Mouse (Mus musculus): ENCODE measurements around the gene Ndfip2. TPM values are rescaled to one million over a fixed set of nuclear protein-coding genes. Genes with fewer than 3 reads are reported as not detected.

Ndfip2 gene
- polyA plus RNA-seq, 1 experiment from 2014 or later: 65.5 TPM

DNA sequence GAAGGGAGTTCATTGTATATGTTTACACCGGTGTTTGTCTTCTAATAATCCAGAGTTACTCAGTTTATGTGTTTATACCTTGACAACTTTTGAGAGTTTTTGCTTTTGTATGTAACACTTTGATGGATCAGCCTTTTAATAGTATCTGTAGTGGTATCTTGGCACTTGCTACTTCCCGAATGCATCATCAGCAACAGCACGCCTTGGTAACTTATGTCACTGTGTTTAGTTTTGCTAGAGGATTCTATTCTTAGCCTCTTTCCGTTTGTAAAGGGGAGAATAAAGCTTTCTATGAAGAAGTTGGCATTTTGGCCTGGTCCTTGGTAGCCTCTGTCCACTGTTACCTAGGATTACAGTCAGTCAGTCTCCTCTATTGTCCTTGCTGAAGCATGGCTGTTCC is 14.2 kb downstream of the Ndfip2 start:
- Histone ChIP-seq H3K4me3 (replicated peaks; ENCODE audit: low read length) (no peak overlapping the region), H3K27me3 (ENCODE audit: control insufficient read depth, insufficient read depth, low read length) (no peaks in the 10 kb centered on the region), H3K27ac (ENCODE audit: low read length) (no peak overlapping the region), H3K4me1 (ENCODE audit: control insufficient read depth, insufficient read depth, low read length) (peaks cover 8% of the 10 kb centered on the region; the same call in 1 of the 2 replicates), H3K36me3 (ENCODE audit: control insufficient read depth, insufficient read depth, low read length) (no peaks in the 10 kb centered on the region), H3K9ac (ENCODE audit: low read length) (no peak overlapping the region), H3K9me3 (replicated peaks; ENCODE audit: control insufficient read depth, low read length) (no peaks in the 10 kb centered on the region), H3K4me2 (ENCODE audit: low read depth, low read length) (no peak overlapping the region)
- WGBS: 74% methylated on average over 4 of the region's 4 CpGs
- ATAC-seq (ENCODE audit: insufficient read depth, low FRiP score): no peak

DNA sequence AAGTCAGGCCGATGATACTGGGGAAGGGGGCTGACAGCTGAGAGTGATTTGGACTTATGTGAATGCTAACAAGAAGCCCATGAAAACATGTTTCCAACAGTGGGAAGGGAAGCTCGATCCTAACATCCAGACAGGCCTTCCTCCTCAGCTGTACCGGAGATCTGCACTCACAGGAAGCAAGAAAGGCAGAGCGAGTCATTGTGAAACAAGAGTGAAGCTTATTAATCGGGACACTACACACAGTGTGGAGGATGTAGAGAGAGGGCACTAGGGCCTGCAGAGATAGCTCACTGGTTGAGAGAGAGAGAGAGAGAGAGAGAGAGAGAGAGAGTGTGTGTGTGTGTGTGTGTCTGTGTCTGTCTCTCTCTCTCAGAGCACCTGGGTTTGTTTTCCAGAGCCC is 16.8 kb downstream of the Ndfip2 start:
- Histone ChIP-seq H3K4me1 (ENCODE audit: control insufficient read depth, insufficient read depth, low read length) (peaks cover 8% of the 10 kb centered on the region; the same call in 1 of the 2 replicates), H3K9me3 (replicated peaks; ENCODE audit: control insufficient read depth, low read length) (no peaks in the 10 kb centered on the region), H3K4me2 (ENCODE audit: low read depth, low read length) (no peak overlapping the region), H3K9ac (ENCODE audit: low read length) (no peak overlapping the region), H3K4me3 (replicated peaks; ENCODE audit: low read length) (no peak overlapping the region), H3K36me3 (ENCODE audit: control insufficient read depth, insufficient read depth, low read length) (no peaks in the 10 kb centered on the region), H3K27me3 (ENCODE audit: control insufficient read depth, insufficient read depth, low read length) (no peaks in the 10 kb centered on the region), H3K27ac (ENCODE audit: low read length) (no peak overlapping the region)
- 55% methylated on average over 5 of the region's 5 CpGs for WGBS
- ATAC-seq (ENCODE audit: insufficient read depth, low FRiP score): no peak

DNA sequence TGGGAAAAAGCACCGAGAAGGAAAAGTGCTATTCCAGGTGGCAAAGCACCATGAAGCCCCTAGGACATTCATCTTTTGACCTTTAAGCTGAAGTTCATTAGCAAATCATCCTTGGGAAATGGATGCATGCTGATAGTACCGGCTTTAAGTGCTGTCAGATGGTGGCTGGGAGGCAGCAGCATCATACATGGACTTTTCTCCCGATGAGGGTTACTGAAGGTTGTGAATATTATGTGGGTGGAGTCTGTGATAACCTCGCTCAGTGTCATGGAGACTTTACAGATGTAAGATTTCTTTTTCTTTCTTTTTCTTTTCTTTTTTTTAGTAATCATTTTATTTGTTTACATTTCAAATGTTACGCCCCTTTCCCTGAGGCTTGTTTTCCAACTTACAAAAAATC is 18.9 kb downstream of the Ndfip2 start:
- no peaks in the 10 kb centered on the region for H3K27me3 ChIP-seq (ENCODE audit: control insufficient read depth, insufficient read depth, low read length)
- no peak for ATAC-seq (ENCODE audit: insufficient read depth, low FRiP score)
- H3K4me3 ChIP-seq (replicated peaks; ENCODE audit: low read length): no peak overlapping the region
- peaks cover 11% of the 10 kb centered on the region; the same call in 1 of the 2 replicates for H3K4me1 ChIP-seq (ENCODE audit: control insufficient read depth, insufficient read depth, low read length)
- WGBS: 59% methylated on average over 5 of the region's 5 CpGs
- no peaks in the 10 kb centered on the region for H3K36me3 ChIP-seq (ENCODE audit: control insufficient read depth, insufficient read depth, low read length)
- no peak overlapping the region for H3K9ac ChIP-seq (ENCODE audit: low read length)
- H3K9me3 ChIP-seq (replicated peaks; ENCODE audit: control insufficient read depth, low read length): no peaks in the 10 kb centered on the region
- H3K4me2 ChIP-seq (ENCODE audit: low read depth, low read length): no peak overlapping the region
- no peak overlapping the region for H3K27ac ChIP-seq (ENCODE audit: low read length)

DNA sequence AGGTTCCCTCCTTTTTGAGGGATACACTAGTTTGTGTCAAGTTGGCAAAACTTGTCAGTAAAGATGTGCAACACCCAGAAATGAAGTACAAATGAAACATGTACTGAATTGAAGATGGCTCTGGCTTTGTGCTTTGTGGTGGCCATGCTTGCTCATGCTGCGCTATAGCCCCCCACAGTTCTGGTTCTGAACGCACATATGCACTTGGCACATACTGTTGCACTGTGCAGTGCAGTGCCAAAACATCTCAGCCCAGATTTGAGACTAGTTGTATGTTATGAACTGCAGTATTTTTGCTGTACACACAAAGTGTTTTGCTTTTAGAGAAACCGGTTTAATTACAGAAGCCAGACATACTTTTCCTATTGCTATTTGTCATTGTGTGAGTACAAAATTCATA is 25.7 kb downstream of the Ndfip2 start:
- H3K4me2 ChIP-seq (ENCODE audit: low read depth, low read length): no peak overlapping the region
- H3K9me3 ChIP-seq (replicated peaks; ENCODE audit: control insufficient read depth, low read length): no peaks in the 10 kb centered on the region
- ATAC-seq (ENCODE audit: insufficient read depth, low FRiP score): no peak
- no peak overlapping the region for H3K4me3 ChIP-seq (replicated peaks; ENCODE audit: low read length)
- H3K27ac ChIP-seq (ENCODE audit: low read length): no peak overlapping the region
- H3K36me3 ChIP-seq (ENCODE audit: control insufficient read depth, insufficient read depth, low read length): 0 out of 2 replicates have a peak, but pooled peaks cover 5% of the 10 kb centered on the region
- no peak overlapping the region for H3K9ac ChIP-seq (ENCODE audit: low read length)
- H3K4me1 ChIP-seq (ENCODE audit: control insufficient read depth, insufficient read depth, low read length): 0 out of 2 replicates have a peak, but pooled peaks cover 2% of the 10 kb centered on the region
- 92% methylated on average over 3 of the region's 3 CpGs for WGBS
- no peaks in the 10 kb centered on the region for H3K27me3 ChIP-seq (ENCODE audit: control insufficient read depth, insufficient read depth, low read length)

DNA sequence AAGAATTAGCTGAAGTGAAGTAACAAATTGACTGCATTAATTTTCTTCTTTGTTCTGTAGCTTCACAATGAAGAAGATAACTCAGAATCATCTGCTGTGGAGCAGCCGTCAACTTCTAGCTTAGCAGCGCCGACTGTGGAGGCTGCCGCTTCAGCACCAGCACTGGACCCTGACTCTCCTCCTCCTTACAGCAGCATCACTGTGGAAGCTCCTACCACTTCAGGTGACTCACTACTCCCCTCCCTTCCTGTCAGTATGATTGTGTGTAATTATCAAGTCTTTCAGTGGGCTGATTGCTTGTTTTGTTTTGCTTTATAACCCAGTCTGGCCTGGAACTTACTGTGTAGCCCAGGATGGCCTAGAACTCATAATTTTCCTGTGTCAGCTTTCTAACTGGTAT is 29.2 kb downstream of the Ndfip2 start:
- WGBS: 89% methylated on average over 4 of the region's 4 CpGs
- H3K27me3 ChIP-seq (ENCODE audit: control insufficient read depth, insufficient read depth, low read length): no peaks in the 10 kb centered on the region
- no peak overlapping the region for H3K4me3 ChIP-seq (replicated peaks; ENCODE audit: low read length)
- H3K27ac ChIP-seq (ENCODE audit: low read length): no peak overlapping the region
- ATAC-seq (ENCODE audit: insufficient read depth, low FRiP score): no peak
- H3K4me1 ChIP-seq (ENCODE audit: control insufficient read depth, insufficient read depth, low read length): no peaks in the 10 kb centered on the region
- H3K36me3 ChIP-seq (ENCODE audit: control insufficient read depth, insufficient read depth, low read length): 0 out of 2 replicates have a peak, but pooled peaks cover 5% of the 10 kb centered on the region
- no peak overlapping the region for H3K9ac ChIP-seq (ENCODE audit: low read length)
- H3K4me2 ChIP-seq (ENCODE audit: low read depth, low read length): no peak overlapping the region
- H3K9me3 ChIP-seq (replicated peaks; ENCODE audit: control insufficient read depth, low read length): no peaks in the 10 kb centered on the region

DNA sequence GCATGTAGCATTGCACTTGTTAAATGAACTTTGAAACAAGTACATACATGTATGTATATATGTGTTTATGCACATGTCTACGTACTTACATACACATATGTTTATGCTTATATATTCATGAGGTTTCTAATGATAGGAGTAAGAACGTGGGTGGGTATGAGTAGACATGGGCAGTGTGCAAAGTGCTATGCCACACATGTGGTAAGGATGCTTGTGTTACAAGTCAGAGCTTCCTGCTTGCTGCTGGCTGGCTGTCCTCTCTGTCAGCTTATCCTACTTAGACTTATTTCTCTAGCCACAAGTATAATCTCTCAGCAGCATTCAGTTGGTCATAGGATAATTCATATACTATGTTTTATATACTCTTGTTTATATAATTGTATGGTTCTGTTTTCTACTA is 29.6 kb downstream of the Ndfip2 start:
- no peak for ATAC-seq (ENCODE audit: insufficient read depth, low FRiP score)
- Histone ChIP-seq H3K9me3 (replicated peaks; ENCODE audit: control insufficient read depth, low read length) (no peaks in the 10 kb centered on the region), H3K27ac (ENCODE audit: low read length) (no peak overlapping the region), H3K27me3 (ENCODE audit: control insufficient read depth, insufficient read depth, low read length) (no peaks in the 10 kb centered on the region), H3K4me3 (replicated peaks; ENCODE audit: low read length) (no peak overlapping the region), H3K36me3 (ENCODE audit: control insufficient read depth, insufficient read depth, low read length) (0 out of 2 replicates have a peak, but pooled peaks cover 5% of the 10 kb centered on the region), H3K4me1 (ENCODE audit: control insufficient read depth, insufficient read depth, low read length) (no peaks in the 10 kb centered on the region), H3K4me2 (ENCODE audit: low read depth, low read length) (no peak overlapping the region), H3K9ac (ENCODE audit: low read length) (no peak overlapping the region)
- 94% methylated on average over 2 of the region's 2 CpGs for WGBS

DNA sequence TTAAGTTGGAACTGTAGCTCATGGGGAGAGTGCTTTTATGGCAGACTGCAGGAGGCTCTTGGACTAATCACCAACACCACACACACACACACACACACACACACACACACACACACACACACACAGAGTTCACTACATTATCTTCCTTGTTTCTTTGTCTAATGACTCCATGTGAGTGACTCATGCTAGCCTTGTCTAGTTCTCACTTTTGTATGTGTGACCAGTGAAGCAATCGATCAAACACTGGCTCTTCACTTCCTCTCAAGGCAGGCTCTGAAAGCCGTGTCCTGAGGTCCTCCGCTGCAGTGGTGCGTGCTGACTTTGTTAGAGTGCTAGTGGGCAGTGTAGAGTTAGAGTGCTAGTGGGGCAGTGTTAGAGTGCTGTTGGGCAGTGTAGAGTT is 30.2 kb downstream of the Ndfip2 start:
- Histone ChIP-seq H3K27ac (ENCODE audit: low read length) (no peak overlapping the region), H3K9ac (ENCODE audit: low read length) (no peak overlapping the region), H3K27me3 (ENCODE audit: control insufficient read depth, insufficient read depth, low read length) (no peaks in the 10 kb centered on the region), H3K4me1 (ENCODE audit: control insufficient read depth, insufficient read depth, low read length) (no peaks in the 10 kb centered on the region), H3K36me3 (ENCODE audit: control insufficient read depth, insufficient read depth, low read length) (0 out of 2 replicates have a peak, but pooled peaks cover 5% of the 10 kb centered on the region), H3K9me3 (replicated peaks; ENCODE audit: control insufficient read depth, low read length) (no peaks in the 10 kb centered on the region), H3K4me2 (ENCODE audit: low read depth, low read length) (no peak overlapping the region), H3K4me3 (replicated peaks; ENCODE audit: low read length) (no peak overlapping the region)
- ATAC-seq (ENCODE audit: insufficient read depth, low FRiP score): no peak
- WGBS: 87% methylated on average over 4 of the region's 4 CpGs

DNA sequence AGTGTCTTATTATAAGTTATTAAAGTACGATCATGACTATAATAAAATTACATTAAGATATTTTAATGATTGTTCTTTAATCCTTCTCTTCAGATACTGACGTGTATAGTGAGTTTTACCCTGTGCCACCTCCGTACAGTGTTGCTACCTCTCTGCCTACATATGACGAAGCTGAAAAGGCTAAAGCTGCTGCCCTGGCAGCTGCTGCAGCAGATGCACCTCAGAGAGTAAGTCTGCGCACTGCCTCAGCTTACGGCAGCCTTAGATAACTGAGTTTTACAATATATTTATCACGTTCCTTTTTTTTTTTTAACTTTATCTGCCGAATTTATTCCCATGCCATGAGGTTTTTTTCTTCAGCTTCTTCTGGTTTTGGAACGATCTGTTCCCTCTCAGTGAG is 33.8 kb downstream of the Ndfip2 start:
- no peak for ATAC-seq (ENCODE audit: insufficient read depth, low FRiP score)
- no peak overlapping the region for H3K9ac ChIP-seq (ENCODE audit: low read length)
- H3K36me3 ChIP-seq (ENCODE audit: control insufficient read depth, insufficient read depth, low read length): peaks cover 5% of the 10 kb centered on the region; the same call in 1 of the 2 replicates
- H3K9me3 ChIP-seq (replicated peaks; ENCODE audit: control insufficient read depth, low read length): no peaks in the 10 kb centered on the region
- no peak overlapping the region for H3K4me3 ChIP-seq (replicated peaks; ENCODE audit: low read length)
- no peaks in the 10 kb centered on the region for H3K4me1 ChIP-seq (ENCODE audit: control insufficient read depth, insufficient read depth, low read length)
- no peaks in the 10 kb centered on the region for H3K27me3 ChIP-seq (ENCODE audit: control insufficient read depth, insufficient read depth, low read length)
- WGBS: 85% methylated on average over 9 of the region's 9 CpGs
- no peak overlapping the region for H3K27ac ChIP-seq (ENCODE audit: low read length)
- no peak overlapping the region for H3K4me2 ChIP-seq (ENCODE audit: low read depth, low read length)

DNA sequence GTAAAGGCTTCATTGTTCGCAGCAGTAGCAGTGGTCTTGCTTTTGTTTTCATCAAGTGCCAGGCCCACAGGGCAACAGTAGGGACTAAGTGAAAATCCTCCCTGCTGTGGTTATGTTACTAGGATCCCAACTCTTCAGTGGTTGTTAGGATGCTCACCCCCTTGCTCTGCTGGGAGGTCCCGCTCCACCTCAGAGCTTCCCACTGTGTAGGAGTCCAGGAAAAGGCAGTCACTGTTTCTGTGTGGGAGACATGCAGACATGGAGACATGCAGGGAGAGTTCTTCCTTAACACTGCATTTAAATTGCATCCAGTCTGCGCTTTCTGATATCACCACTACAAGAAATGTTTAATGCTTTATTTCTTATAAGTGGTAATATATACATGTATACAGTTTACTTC is 35.4 kb downstream of the Ndfip2 start:
- H3K9ac ChIP-seq (ENCODE audit: low read length): no peak overlapping the region
- WGBS: 90% methylated on average over 3 of the region's 3 CpGs
- no peaks in the 10 kb centered on the region for H3K27me3 ChIP-seq (ENCODE audit: control insufficient read depth, insufficient read depth, low read length)
- no peaks in the 10 kb centered on the region; the same call in 1 of the 2 replicates for H3K36me3 ChIP-seq (ENCODE audit: control insufficient read depth, insufficient read depth, low read length)
- H3K27ac ChIP-seq (ENCODE audit: low read length): no peak overlapping the region
- H3K4me3 ChIP-seq (replicated peaks; ENCODE audit: low read length): no peak overlapping the region
- no peaks in the 10 kb centered on the region for H3K4me1 ChIP-seq (ENCODE audit: control insufficient read depth, insufficient read depth, low read length)
- H3K4me2 ChIP-seq (ENCODE audit: low read depth, low read length): no peak overlapping the region
- no peak for ATAC-seq (ENCODE audit: insufficient read depth, low FRiP score)
- no peaks in the 10 kb centered on the region for H3K9me3 ChIP-seq (replicated peaks; ENCODE audit: control insufficient read depth, low read length)

Data from stomach, embryonic 16.5 days (tissue).